Mouse (Mus musculus): ENCODE results near the gene Cxadr.

The Cxadr gene

GRCm38 (mm10) chr16:78301183-78301830, at the start of gene Cxadr:
Cxadr (plus strand) TSS chr16:78301489.
- ChIA-PET POLR2A (interaction anchor here (0.5 to 3.1 kb wide), 39 partner anchors 10 to 238 kb away, joined by 3 to 35 read pairs (median 4); no protein-coding TSS in a partner anchor), CTCF (interaction anchor here in 3 of 4 experiments (1.0 to 2.4 kb wide), 6 partner anchors 15 to 103 kb away, joined by 3 to 17 read pairs (median 4); no protein-coding TSS in a partner anchor)

GRCm38 (mm10) chr16:78258989-78259388, 42.3 kb upstream of the Cxadr start:
- CTCF ChIA-PET = no interaction called here
- POLR2A ChIA-PET = interaction anchor here in 1 of 4 experiments (0.6 to 0.9 kb wide), 2 partner anchors 18 to 75 kb away, joined by 3 read pairs; no protein-coding TSS in a partner anchor

GRCm38 (mm10) chr16:78260070-78260879, 41.0 kb upstream of the Cxadr start:
- POLR2A ChIA-PET = interaction anchor here in 1 of 4 experiments (0.6 to 1.4 kb wide), 3 partner anchors 41 to 67 kb away, joined by 3 to 4 read pairs (median 4); partner anchors contain the start of gene Cxadr
- CTCF ChIA-PET = interaction anchor here in 1 of 4 experiments (0.6 kb wide), 1 partner anchor 57 kb away, joined by 3 read pairs; no protein-coding TSS in a partner anchor

- ChIA-PET CTCF (no interaction called here), POLR2A (interaction anchor here in 2 of 4 experiments (0.6 to 4.5 kb wide), 3 partner anchors 12 to 41 kb away, joined by 3 to 35 read pairs (median 3); partner anchors contain the start of gene Cxadr (in 2 of the 2))
Observed at GRCm38 (mm10) chr16:78261520-78261919, 39.8 kb upstream of the Cxadr start.

GRCm38 (mm10) chr16:78264442-78265150, 36.7 kb upstream of the Cxadr start:
- ChIA-PET POLR2A (interaction anchor here (0.6 to 4.5 kb wide), 20 partner anchors 10 to 352 kb away, joined by 3 to 35 read pairs (median 4); partner anchors contain the start of gene Cxadr (in 4 of the 4)), CTCF (interaction anchor here in 2 of 4 experiments (0.9 to 1.1 kb wide), 3 partner anchors 38 to 188 kb away, joined by 3 to 4 read pairs (median 3); no protein-coding TSS in a partner anchor)

- CTCF ChIA-PET = interaction anchor here in 3 of 4 experiments (0.6 to 1.1 kb wide), 4 partner anchors 37 to 563 kb away, joined by 3 to 5 read pairs (median 4); no protein-coding TSS in a partner anchor
- POLR2A ChIA-PET = interaction anchor here (0.6 to 4.5 kb wide), 22 partner anchors 10 to 352 kb away, joined by 3 to 35 read pairs (median 4); partner anchors contain the start of gene Cxadr (in 4 of the 4)
Observed at GRCm38 (mm10) chr16:78265151-78265590, 36.1 kb upstream of the Cxadr start.

GRCm38 (mm10) chr16:78265826-78266225, 35.5 kb upstream of the Cxadr start:
- ChIA-PET POLR2A (interaction anchor here (0.9 to 4.5 kb wide), 12 partner anchors 9 to 77 kb away, joined by 3 to 35 read pairs (median 6); partner anchors contain the start of gene Cxadr (in 4 of the 4)), CTCF (no interaction called here)

- ChIA-PET POLR2A (interaction anchor here in 2 of 4 experiments (1.1 to 1.3 kb wide), 2 partner anchors 10 to 34 kb away, joined by 3 to 5 read pairs; partner anchors contain the start of gene Cxadr (in 1 of the 2)), CTCF (no interaction called here)
Observed at GRCm38 (mm10) chr16:78267453-78267852, 33.8 kb upstream of the Cxadr start.

GRCm38 (mm10) chr16:78268167-78268566, 33.1 kb upstream of the Cxadr start:
- CTCF ChIA-PET = interaction anchor here in 1 of 4 experiments (0.5 kb wide), 1 partner anchor 10 kb away, joined by 3 read pairs; no protein-coding TSS in a partner anchor
- POLR2A ChIA-PET = interaction anchor here in 1 of 4 experiments (0.8 kb wide), 1 partner anchor 20 kb away, joined by 3 read pairs; no protein-coding TSS in a partner anchor

- ChIA-PET POLR2A (interaction anchor here in 3 of 4 experiments (0.6 to 4.9 kb wide), 4 partner anchors 10 to 26 kb away, joined by 4 to 20 read pairs (median 6); partner anchors contain the start of gene Cxadr (in 1 of the 3)), CTCF (no interaction called here)
Observed at GRCm38 (mm10) chr16:78274825-78275455, 26.3 kb upstream of the Cxadr start.

GRCm38 (mm10) chr16:78277567-78277966, 23.7 kb upstream of the Cxadr start:
- ChIA-PET CTCF (interaction anchor here in 1 of 4 experiments (1.1 kb wide), 1 partner anchor 39 kb away, joined by 3 read pairs; no protein-coding TSS in a partner anchor), POLR2A (interaction anchor here in 1 of 4 experiments (0.6 to 4.9 kb wide), 3 partner anchors 11 to 1204 kb away, joined by 3 to 20 read pairs (median 5); no protein-coding TSS in a partner anchor)

GRCm38 (mm10) chr16:78280093-78280881, 21.0 kb upstream of the Cxadr start:
- CTCF ChIA-PET = no interaction called here
- POLR2A ChIA-PET = interaction anchor here in 1 of 4 experiments (1.3 to 1.5 kb wide), 2 partner anchors 15 to 17 kb away, joined by 3 to 6 read pairs; no protein-coding TSS in a partner anchor

- ChIA-PET POLR2A (interaction anchor here in 1 of 4 experiments (1.3 kb wide), 1 partner anchor 19 kb away, joined by 4 read pairs; no protein-coding TSS in a partner anchor), CTCF (no interaction called here)
Observed at GRCm38 (mm10) chr16:78283231-78283630, 18.1 kb upstream of the Cxadr start.

GRCm38 (mm10) chr16:78294051-78294450, 7.2 kb upstream of the Cxadr start:
- ChIA-PET CTCF (no interaction called here), POLR2A (interaction anchor here in 1 of 4 experiments (1.0 kb wide), 1 partner anchor 23 kb away, joined by 6 read pairs; no protein-coding TSS in a partner anchor)

- POLR2A ChIA-PET = interaction anchor here in 1 of 4 experiments (1.0 kb wide), 1 partner anchor 22 kb away, joined by 6 read pairs; no protein-coding TSS in a partner anchor
- CTCF ChIA-PET = no interaction called here
Observed at GRCm38 (mm10) chr16:78294606-78295275, 6.5 kb upstream of the Cxadr start.

- POLR2A ChIA-PET = interaction anchor here in 1 of 4 experiments (1.3 kb wide), 1 partner anchor 78 kb away, joined by 3 read pairs; no protein-coding TSS in a partner anchor
- CTCF ChIA-PET = no interaction called here
Observed at GRCm38 (mm10) chr16:78295601-78296000, 5.7 kb upstream of the Cxadr start.

Measured in embryonic stem cell, embryonic (primary cell).